Mouse (Mus musculus) neural tube, embryonic 12.5 days (tissue): Measurements from ENCODE around the gene Trim2. TPM values are rescaled to one million over a fixed set of nuclear protein-coding genes. Genes with fewer than 3 reads are reported as not detected.

Source experiments
- ATAC-seq: fragments of 200-750 bp; cut with Nextera tagmentation; 2 replicates; pipeline ENCODE4 v1.8.0; 2017; ENCODE audit warnings: low read depth, mild to moderate bottlenecking, moderate TSS enrichment, moderate library complexity; ENCODE audit not compliant: low FRiP score
- H3K27ac ChIP-seq: fragments of 300-500 bp; sonication (generic); 2 replicates; pipeline ENCODE4 v1.5.1; 2016
- H3K27me3 ChIP-seq: fragments of 300-500 bp; sonication (generic); replicated peaks from 2 replicates; pipeline ENCODE4 v1.6.1; 2016; ENCODE audit warnings: mild to moderate bottlenecking
- H3K36me3 ChIP-seq: fragments of 300-500 bp; sonication (generic); 2 replicates; pipeline ENCODE4 v1.6.1; 2016; ENCODE audit warnings: mild to moderate bottlenecking
- H3K4me1 ChIP-seq: fragments of 300-500 bp; sonication (generic); 2 replicates; pipeline ENCODE4 v1.6.1; 2016
- H3K4me2 ChIP-seq: fragments of 300-500 bp; sonication (generic); replicated peaks from 2 replicates; pipeline ENCODE4 v1.6.1; 2016; ENCODE audit warnings: mild to moderate bottlenecking
- H3K4me3 ChIP-seq: fragments of 300-500 bp; sonication (generic); 2 replicates; pipeline ENCODE4 v1.5.1; 2016
- H3K9ac ChIP-seq: fragments of 300-500 bp; sonication (generic); 2 replicates; pipeline ENCODE4 v1.6.1; 2016; ENCODE audit warnings: mild to moderate bottlenecking
- H3K9me3 ChIP-seq: fragments of 300-500 bp; sonication (generic); 2 replicates; pipeline ENCODE4 v1.6.1; 2016; ENCODE audit warnings: mild to moderate bottlenecking
- WGBS: fragments of 180-500 bp; shearing (Covaris S2); methylation state at CpG from one replicate; pipeline ENCODE4 v1.1.7; 2016; 5-methylcytosine and 5-hydroxymethylcytosine counted together
- polyA plus RNA-seq: library from polyadenylated mRNA; unstranded; fragments of >200 nt; fragmentation: Nextera tagmentation; extraction: Ambion mirVana; gene quantifications from 2 replicates; pipeline ENCODE4 v1.2.1, GENCODE M21; 2016

The Trim2 gene
- polyA plus RNA-seq, 1 experiment from 2014 or later, result 151 TPM

DNA sequence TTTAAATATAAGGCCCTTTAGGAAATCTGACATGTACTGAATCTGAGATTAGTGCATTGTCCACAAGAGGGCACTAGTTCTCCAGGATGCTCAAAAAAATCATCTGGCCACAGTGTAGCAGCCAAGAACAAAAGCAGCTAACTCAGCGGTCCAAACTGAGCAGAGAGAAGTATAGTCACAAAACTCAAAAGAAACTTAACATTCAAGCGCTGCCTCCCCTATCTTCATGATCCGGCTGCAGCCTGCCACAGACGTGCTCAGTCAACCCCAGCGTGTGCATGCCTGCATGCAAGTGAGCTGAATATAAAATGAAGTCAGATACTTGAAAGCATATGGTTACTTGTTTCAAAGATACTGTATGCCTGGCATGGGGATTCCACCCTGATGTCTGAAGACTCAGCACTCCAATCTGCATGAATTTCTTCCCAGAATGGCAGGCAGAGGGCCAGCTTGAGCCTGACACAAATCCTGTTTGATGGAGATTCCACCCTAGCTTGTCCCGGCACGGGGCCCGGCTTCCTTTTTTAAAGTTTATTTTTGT lies 8.0 kb upstream of the Trim2 start:
- H3K36me3 ChIP-seq, result no peaks in the 10 kb centered on the region
- 0 out of 2 replicates have a peak overlapping the region, but pooled peaks have one; percentile 1 for H3K27ac ChIP-seq
- no peaks in the 10 kb centered on the region for H3K4me1 ChIP-seq
- H3K9ac ChIP-seq, result no peak overlapping the region
- H3K4me2 ChIP-seq, result peak overlapping the region; percentile 38
- no peaks in the 10 kb centered on the region for H3K27me3 ChIP-seq
- 41% methylated on average over 8 of the region's 8 CpGs for WGBS
- no peak overlapping the region for H3K4me3 ChIP-seq
- no peaks in the 10 kb centered on the region for H3K9me3 ChIP-seq
- ATAC-seq, result peak; percentile 55

DNA sequence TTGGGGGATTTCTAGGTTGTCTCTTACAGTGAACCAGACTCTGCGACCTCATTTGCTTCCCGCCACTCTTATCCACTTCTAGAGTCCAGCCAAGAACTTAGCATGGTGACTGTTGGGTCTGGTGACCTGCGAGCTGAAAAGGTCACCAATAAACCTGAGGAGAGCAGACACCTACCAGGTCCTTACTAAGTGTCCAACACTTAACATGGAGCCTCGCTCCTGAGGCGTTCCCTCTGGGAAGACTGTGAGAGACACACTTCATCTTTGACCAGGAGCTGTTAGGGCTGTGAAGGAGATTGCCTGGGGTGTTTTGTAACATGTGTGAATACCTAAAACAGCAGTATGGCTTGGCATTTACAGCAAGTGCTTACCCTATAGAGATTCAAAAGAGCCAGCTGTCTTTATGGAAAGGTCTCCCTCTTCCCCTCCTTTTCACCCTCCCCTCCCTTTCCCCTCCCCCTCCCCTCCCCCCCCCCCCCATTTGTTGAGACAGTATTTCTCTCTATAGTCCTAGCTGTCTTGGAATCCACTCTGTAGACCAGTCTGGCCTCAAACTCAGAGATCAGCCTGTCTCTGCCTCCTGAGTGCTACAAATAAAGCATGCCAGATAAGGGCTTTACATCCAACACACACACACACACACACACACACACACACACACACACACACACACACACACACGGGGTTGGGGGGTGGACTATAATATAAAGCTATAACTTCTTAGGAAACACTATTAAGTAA lies 7.3 kb upstream of the Trim2 start:
- 79% methylated on average over 6 of the region's 6 CpGs for whole genome bisulfite sequencing
- no peaks in the 10 kb centered on the region for H3K27me3 ChIP-seq

GRCm38 (mm10) chr3:84313003-84313800 lies 6.5 kb upstream of the Trim2 start:
- Histone ChIP-seq H3K27ac (no peak overlapping the region), H3K4me1 (no peaks in the 10 kb centered on the region), H3K4me2 (peak overlapping the region; percentile 36), H3K9ac (no peak overlapping the region), H3K4me3 (no peak overlapping the region), H3K27me3 (no peaks in the 10 kb centered on the region), H3K9me3 (no peaks in the 10 kb centered on the region), H3K36me3 (no peaks in the 10 kb centered on the region)
- ATAC-seq, result 0 out of 2 replicates have a peak, but pooled peaks have one; percentile 45
- WGBS, result 54% methylated on average over 18 of the region's 18 CpGs

More for the DNA sequence above, 7.3 kb upstream of the Trim2 start:
- H3K9me3 ChIP-seq, result no peaks in the 10 kb centered on the region
- H3K4me2 ChIP-seq, result no peak overlapping the region
- H3K9ac ChIP-seq, result no peak overlapping the region
- no peak overlapping the region for H3K4me3 ChIP-seq
- no peak overlapping the region for H3K27ac ChIP-seq
- no peaks in the 10 kb centered on the region for H3K4me1 ChIP-seq
- no peak for ATAC-seq
- no peaks in the 10 kb centered on the region for H3K36me3 ChIP-seq

DNA sequence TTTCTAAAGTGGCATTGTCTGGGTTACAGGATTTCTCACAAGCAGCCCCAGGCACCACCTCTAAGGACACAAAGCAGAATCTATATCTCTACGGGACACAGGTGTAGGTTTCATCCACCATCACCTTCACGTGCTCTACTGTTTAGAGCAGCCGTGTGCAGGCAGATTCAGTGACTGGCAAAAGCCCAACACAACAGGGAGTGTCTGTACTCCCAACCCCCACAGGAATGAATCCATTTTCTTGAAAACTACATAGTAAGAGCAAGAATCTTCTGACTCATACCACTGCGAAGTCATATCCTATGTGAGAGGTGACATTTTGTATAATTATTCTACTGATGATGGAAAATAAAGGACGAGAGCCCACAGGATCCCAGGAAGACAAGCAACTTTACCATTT lies 5.6 kb upstream of the Trim2 start:
- no peak for ATAC-seq
- Histone ChIP-seq H3K27me3 (no peaks in the 10 kb centered on the region), H3K4me2 (no peak overlapping the region), H3K9me3 (no peaks in the 10 kb centered on the region), H3K9ac (no peak overlapping the region), H3K4me1 (no peaks in the 10 kb centered on the region), H3K36me3 (no peaks in the 10 kb centered on the region), H3K4me3 (no peak overlapping the region), H3K27ac (no peak overlapping the region)
- WGBS, result 79% methylated on average over 5 of the region's 5 CpGs

DNA sequence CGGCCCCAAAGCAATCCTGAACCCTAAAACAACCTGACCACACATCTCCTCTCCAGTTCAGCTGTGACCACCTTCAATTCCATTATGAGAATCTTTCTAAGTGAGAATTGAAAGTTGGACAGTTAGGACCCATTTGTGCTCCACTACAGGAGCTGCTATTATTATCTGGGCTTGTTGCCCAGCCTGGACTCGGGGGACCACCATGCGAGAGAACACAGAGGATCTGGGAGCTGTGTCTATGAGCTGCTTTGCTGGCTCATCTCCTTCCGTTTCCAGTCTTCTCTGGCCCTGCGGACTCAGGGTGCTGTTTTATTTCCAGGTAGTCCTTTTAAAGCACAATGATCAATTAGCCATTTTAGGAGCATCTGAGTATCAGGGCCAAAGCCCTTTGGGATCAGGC lies 839 bp upstream of the Trim2 start:
- 82% methylated on average over 5 of the region's 5 CpGs for WGBS
- Histone ChIP-seq H3K9ac (no peak overlapping the region), H3K4me2 (no peak overlapping the region), H3K4me1 (peaks cover 28% of the 10 kb centered on the region), H3K27me3 (no peaks in the 10 kb centered on the region), H3K4me3 (no peak overlapping the region), H3K36me3 (no peaks in the 10 kb centered on the region), H3K9me3 (no peaks in the 10 kb centered on the region), H3K27ac (no peak overlapping the region)
- no peak for ATAC-seq

GRCm38 (mm10) chr3:84305722-84306510 lies 761 bp downstream of the Trim2 start:
- H3K27ac ChIP-seq, result peak overlapping the region; percentile 47; the same call in 1 of the 2 replicates
- peak overlapping the region; percentile 79 for H3K4me2 ChIP-seq
- H3K4me1 ChIP-seq, result peaks cover 37% of the 10 kb centered on the region
- H3K4me3 ChIP-seq, result peak overlapping the region; percentile 46; the same call in 1 of the 2 replicates
- WGBS, result 24% methylated on average over 15 of the region's 15 CpGs
- no peaks in the 10 kb centered on the region for H3K27me3 ChIP-seq
- H3K9ac ChIP-seq, result no peak overlapping the region
- peak; percentile 8 for ATAC-seq
- no peaks in the 10 kb centered on the region for H3K9me3 ChIP-seq
- H3K36me3 ChIP-seq, result no peaks in the 10 kb centered on the region

- Histone ChIP-seq H3K4me1 (peaks cover 37% of the 10 kb centered on the region), H3K27ac (peak overlapping the region; percentile 78), H3K9me3 (no peaks in the 10 kb centered on the region), H3K4me2 (peak overlapping the region; percentile 79), H3K4me3 (peak overlapping the region; percentile 46), H3K9ac (peak overlapping the region; percentile 67), H3K27me3 (no peaks in the 10 kb centered on the region), H3K36me3 (no peaks in the 10 kb centered on the region; the same call in 1 of the 2 replicates)
- peak; percentile 95 for ATAC-seq
- WGBS, result under 1% methylated on average over 28 of the region's 28 CpGs
Observed at GRCm38 (mm10) chr3:84305010-84305692, 1.5 kb downstream of the Trim2 start.

GRCm38 (mm10) chr3:84304339-84305009 lies 2.2 kb downstream of the Trim2 start:
- H3K27ac ChIP-seq, result peak overlapping the region; percentile 78
- no peaks in the 10 kb centered on the region; the same call in 1 of the 2 replicates for H3K36me3 ChIP-seq
- WGBS, result under 1% methylated on average over 32 of the region's 32 CpGs
- no peaks in the 10 kb centered on the region for H3K27me3 ChIP-seq
- H3K9ac ChIP-seq, result peak overlapping the region; percentile 67
- peak overlapping the region; percentile 79 for H3K4me2 ChIP-seq
- H3K4me3 ChIP-seq, result peak overlapping the region; percentile 46
- H3K9me3 ChIP-seq, result no peaks in the 10 kb centered on the region
- H3K4me1 ChIP-seq, result peaks cover 37% of the 10 kb centered on the region
- ATAC-seq, result peak; percentile 74

DNA sequence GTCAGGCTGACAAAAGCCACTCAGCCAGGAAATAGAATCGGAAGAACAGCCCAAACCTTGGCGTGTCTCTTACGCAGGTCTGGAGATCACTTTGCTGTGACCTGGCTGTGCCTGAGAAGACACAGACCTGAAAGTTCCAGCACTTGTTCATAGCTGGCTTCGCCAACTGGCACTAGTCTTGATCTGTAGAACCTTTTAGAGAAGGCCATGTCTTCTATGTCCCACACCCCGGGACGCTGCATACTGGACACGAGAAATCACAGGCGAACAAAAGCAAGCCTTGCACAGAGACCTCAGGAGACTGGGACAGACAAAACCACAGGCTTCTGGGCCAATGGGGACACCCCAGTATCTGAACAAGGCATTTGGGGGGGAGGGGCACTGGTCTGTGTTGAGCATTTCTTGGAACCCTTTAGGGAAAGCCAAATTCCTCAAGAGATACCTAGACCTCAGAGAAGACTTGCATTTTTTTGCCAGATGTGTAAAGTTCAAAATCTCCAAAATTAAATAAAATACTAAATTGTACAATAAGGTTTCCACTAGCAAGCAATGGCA lies 3.2 kb downstream of the Trim2 start:
- 27% methylated on average over 8 of the region's 8 CpGs for whole genome bisulfite sequencing
- Histone ChIP-seq H3K9me3 (peaks cover 3% of the 10 kb centered on the region; the same call in 1 of the 2 replicates), H3K4me2 (peak overlapping the region; percentile 79), H3K36me3 (peaks cover 5% of the 10 kb centered on the region), H3K4me1 (peaks cover 37% of the 10 kb centered on the region), H3K4me3 (peak overlapping the region; percentile 46), H3K27ac (peak overlapping the region; percentile 78), H3K9ac (peak overlapping the region; percentile 67), H3K27me3 (no peaks in the 10 kb centered on the region)
- no peak for ATAC-seq

- peaks cover 38% of the 10 kb centered on the region for H3K4me1 ChIP-seq
- 13% methylated on average over 4 of the region's 4 CpGs for WGBS
- peak overlapping the region; percentile 18 for H3K4me3 ChIP-seq
- peaks cover 5% of the 10 kb centered on the region for H3K36me3 ChIP-seq
- peaks cover 3% of the 10 kb centered on the region; the same call in 1 of the 2 replicates for H3K9me3 ChIP-seq
- H3K4me2 ChIP-seq, result peak overlapping the region; percentile 79
- no peak overlapping the region for H3K27ac ChIP-seq
- no peaks in the 10 kb centered on the region for H3K27me3 ChIP-seq
- 0 out of 2 replicates have a peak overlapping the region, but pooled peaks have one; percentile 67 for H3K9ac ChIP-seq
- no peak for ATAC-seq
Observed at GRCm38 (mm10) chr3:84302273-84302672, 4.4 kb downstream of the Trim2 start.
